Mouse (Mus musculus): ENCODE data around the gene Odf3.

- TF ChIP-seq CTCF (IDR thresholded peaks at IDR 0.05; ENCODE audit: low read depth) (peak; percentile 41), EP300 (IDR thresholded peaks at IDR 0.05; ENCODE audit: low read depth) (no peak)
Measured at GRCm38 (mm10) chr7:140810496-140810895, 37.1 kb upstream of the Odf3 start.
